In genomic region chr13:35752046-35752445, GRCm38 (mm10) we compare ENCODE assay signal across 21 mouse cellular contexts.
A peak's percentile ranks its signal among the peaks of the same experiment; 100 is the strongest.
DNase-seq lines count a peak whose midpoint lies in the region; ATAC-seq and TF ChIP-seq lines count a peak whose summit lies in the region.
"Had no signal": no experiment of that assay in that cellular context is flagged by ENCODE, and none has a peak within 500 bp of the region (broad histone marks: within the 10 kb centered on the region; RNA-seq: fewer than 3 reads in every experiment).

No protein-coding gene starts in this region.

- no peak for TF ChIP-seq POLR2A in bone marrow, adult 2 months (IDR thresholded peaks at IDR 0.05; ENCODE audit: borderline replicate concordance, control insufficient read depth, low read depth, low read length)

- no peaks in the 10 kb centered on the region for H3K36me3 ChIP-seq in intestine, postnatal 0 days (ENCODE audit: control insufficient read depth, insufficient read depth)
- H3K36me3 ChIP-seq in forebrain, embryonic 13.5 days (ENCODE audit: poor library complexity, severe bottlenecking): no peaks in the 10 kb centered on the region
- H3K36me3 ChIP-seq: lung, embryonic 15.5 days; midbrain, embryonic 13.5 days; neural tube, embryonic 15.5 days had no signal

- no peaks in the 10 kb centered on the region for H3K9me3 ChIP-seq in intestine, postnatal 0 days (ENCODE audit: control insufficient read depth)
- peaks cover 5% of the 10 kb centered on the region for H3K9me3 ChIP-seq in forebrain, embryonic 13.5 days (replicated peaks)
- H3K9me3 ChIP-seq: lung, embryonic 15.5 days had no signal

- no peak overlapping the region for H3K9ac ChIP-seq in intestine, postnatal 0 days (ENCODE audit: low read depth, low read length)
- H3K9ac ChIP-seq in forebrain, embryonic 13.5 days: no peak overlapping the region
- H3K9ac ChIP-seq: heart, embryonic 13.5 days; limb, embryonic 12.5 days; lung, embryonic 15.5 days; midbrain, embryonic 13.5 days; neural tube, embryonic 15.5 days had no signal

- H3K27ac ChIP-seq in bone marrow, adult 2 months (ENCODE audit: control insufficient read depth, insufficient read depth, low read depth, low read length, poor library complexity): 0 out of 2 replicates have a peak overlapping the region, but pooled peaks have one; percentile 17
- H3K27ac ChIP-seq in intestine, postnatal 0 days (ENCODE audit: low read depth, low read length): no peak overlapping the region
- no peak overlapping the region for H3K27ac ChIP-seq in forebrain, embryonic 13.5 days
- H3K27ac ChIP-seq: embryonic facial prominence, embryonic 10.5 days; heart, embryonic 13.5 days; hindbrain, postnatal 0 days; limb, embryonic 12.5 days; lung, embryonic 15.5 days; midbrain, embryonic 13.5 days; neural tube, embryonic 15.5 days had no signal

- ATAC-seq in intestine, postnatal 0 days: no peak
- no peak for ATAC-seq in forebrain, embryonic 13.5 days
- ATAC-seq: forebrain, embryonic 14.5 days; hindbrain, postnatal 0 days; midbrain, embryonic 13.5 days had no signal

- H3K4me3 ChIP-seq in bone marrow, adult 2 months (replicated peaks; ENCODE audit: control insufficient read depth, low read depth, low read length): no peak overlapping the region
- H3K4me3 ChIP-seq in intestine, postnatal 0 days (ENCODE audit: low read depth, low read length): no peak overlapping the region
- no peak overlapping the region for H3K4me3 ChIP-seq in forebrain, embryonic 13.5 days
- H3K4me3 ChIP-seq: embryonic facial prominence, embryonic 10.5 days; heart, embryonic 13.5 days; limb, embryonic 12.5 days; lung, embryonic 15.5 days; midbrain, embryonic 13.5 days; myocyte; neural tube, embryonic 15.5 days had no signal

- peaks cover 6% of the 10 kb centered on the region for H3K4me1 ChIP-seq in bone marrow, adult 2 months (ENCODE audit: control insufficient read depth, insufficient read depth, low read length)
- H3K4me1 ChIP-seq in intestine, postnatal 0 days (replicated peaks; ENCODE audit: control insufficient read depth, insufficient read depth, low read length): no peaks in the 10 kb centered on the region
- H3K4me1 ChIP-seq in forebrain, embryonic 13.5 days: no peaks in the 10 kb centered on the region
- H3K4me1 ChIP-seq: midbrain, embryonic 13.5 days had no signal

- DNase-seq in layer of hippocampus, adult 18-20 months (ENCODE audit: low spot score in 2 of 2): peak; percentile 25 to 73
- no peak for DNase-seq in layer of hippocampus, postnatal 25 days (ENCODE audit: extremely low spot score in 1 of 2, low spot score in 1 of 2)
- peak; percentile 68 for DNase-seq in cerebellum, adult 8-10 months
- DNase-seq in layer of hippocampus, adult 9-11 months: peak; percentile 58
- DNase-seq: B cell, adult 2 months; heart, postnatal 36 days; kidney, adult 2 months; kidney, postnatal 36 days; thymus, postnatal 4 days had no signal

- TF ChIP-seq CTCF in bone marrow, adult 2 months (IDR thresholded peaks at IDR 0.05; ENCODE audit: control insufficient read depth, insufficient read depth, low read length): no peak
- TF ChIP-seq CTCF in intestine, postnatal 0 days (IDR thresholded peaks at IDR 0.05; ENCODE audit: low read depth): no peak

- 83% methylated on average over 7 of the region's 7 CpGs for WGBS in bone marrow, adult 2 months
- WGBS in intestine, postnatal 0 days: 71% methylated on average over 7 of the region's 7 CpGs
- 89% methylated on average over 7 of the region's 7 CpGs for WGBS in forebrain, embryonic 13.5 days

- no peak overlapping the region for H3K4me2 ChIP-seq in intestine, postnatal 0 days (replicated peaks; ENCODE audit: low read depth)
- H3K4me2 ChIP-seq in forebrain, embryonic 13.5 days: no peak overlapping the region
- H3K4me2 ChIP-seq: heart, embryonic 13.5 days; limb, embryonic 12.5 days; lung, embryonic 15.5 days; midbrain, embryonic 13.5 days; neural tube, embryonic 15.5 days had no signal

- no peaks in the 10 kb centered on the region for H3K27me3 ChIP-seq in intestine, postnatal 0 days (replicated peaks; ENCODE audit: control insufficient read depth, insufficient read depth, low read length)
- H3K27me3 ChIP-seq in forebrain, embryonic 13.5 days: no peaks in the 10 kb centered on the region
- H3K27me3 ChIP-seq: heart, embryonic 13.5 days; limb, embryonic 12.5 days; lung, embryonic 15.5 days; midbrain, embryonic 13.5 days; neural tube, embryonic 15.5 days had no signal

Comparison
In these comparisons a context has a peak if more than half of its experiments do, and no peak if none do; other contexts are left out.
1. DNase-seq: peak in layer of hippocampus, adult 18-20 months (2 of 2), cerebellum, adult 8-10 months (single experiment) and layer of hippocampus, adult 9-11 months (single experiment); none in layer of hippocampus, postnatal 25 days (0 of 2).